Mouse (Mus musculus) heart, adult 2 months (tissue): ENCODE data around the gene Csnka2ip.

ENCODE experiments used
- CTCF ChIP-seq: fragments of 200-600 bp; IDR thresholded peaks from 2 replicates; pipeline ENCODE4 v1.8.1; 2022; ENCODE audit warnings: antibody characterized with exemption, mild to moderate bottlenecking, moderate library complexity
- POLR2A ChIP-seq: fragments of 200-500 bp; IDR thresholded peaks from 2 replicates; pipeline ENCODE4 v1.6.1; 2011; ENCODE audit warnings: mild to moderate bottlenecking, low read depth, low read length, control low read depth; ENCODE audit not compliant: insufficient read depth

GRCm38 (mm10) chr16:64583406-64583805 is 18.8 kb downstream of the Csnka2ip start:
- no peak for TF ChIP-seq CTCF
- TF ChIP-seq POLR2A = no peak
